Mouse (Mus musculus) limb, embryonic 10.5 days (tissue): ENCODE results near the gene Iqgap1. TPM values are rescaled to one million over a fixed set of nuclear protein-coding genes. Genes with fewer than 3 reads are reported as not detected.
"Not testable (repeated sequence)": the region's sequence is repeated elsewhere in the genome, so short reads cannot be mapped to it uniquely, and the experiment has no call there.

ENCODE experiments used
- DNase-seq: peaks from one replicate; pipeline ENCODE4 v3.0.0-alpha.2; 2017; ENCODE audit warnings: low spot score
- H3K27ac ChIP-seq: fragments of 300-500 bp; sonication (generic); 2 replicates; pipeline ENCODE4 v1.5.1; 2016; ENCODE audit warnings: mild to moderate bottlenecking
- H3K27me3 ChIP-seq: fragments of 300-500 bp; sonication (generic); 2 replicates; pipeline ENCODE4 v1.6.1; 2016; ENCODE audit warnings: low read depth, mild to moderate bottlenecking; ENCODE audit not compliant: poor library complexity, severe bottlenecking
- H3K36me3 ChIP-seq: fragments of 300-500 bp; sonication (generic); 2 replicates; pipeline ENCODE4 v1.6.1; 2016; ENCODE audit warnings: mild to moderate bottlenecking, moderate library complexity
- H3K4me1 ChIP-seq: fragments of 300-500 bp; sonication (generic); 2 replicates; pipeline ENCODE4 v1.6.1; 2016
- H3K4me3 ChIP-seq: fragments of 300-500 bp; sonication (generic); 2 replicates; pipeline ENCODE4 v1.5.1; 2016; ENCODE audit warnings: mild to moderate bottlenecking, moderate library complexity
- H3K9me3 ChIP-seq: fragments of 300-500 bp; sonication (generic); replicated peaks from 2 replicates; pipeline ENCODE4 v1.6.1; 2016; ENCODE audit warnings: mild to moderate bottlenecking
- WGBS: fragments of 180-500 bp; shearing (Covaris S2); methylation state at CpG from one replicate; pipeline ENCODE4 v1.1.7; 2016; 5-methylcytosine and 5-hydroxymethylcytosine counted together
- polyA plus RNA-seq: library from polyadenylated mRNA; unstranded; fragments of >200 nt; fragmentation: Nextera tagmentation; extraction: Ambion mirVana; gene quantifications from 2 replicates; pipeline ENCODE4 v1.2.1, GENCODE M21; 2016

Gene Iqgap1
- polyA plus RNA-seq, 1 experiment from 2014 or later, result 25.4 TPM

DNA sequence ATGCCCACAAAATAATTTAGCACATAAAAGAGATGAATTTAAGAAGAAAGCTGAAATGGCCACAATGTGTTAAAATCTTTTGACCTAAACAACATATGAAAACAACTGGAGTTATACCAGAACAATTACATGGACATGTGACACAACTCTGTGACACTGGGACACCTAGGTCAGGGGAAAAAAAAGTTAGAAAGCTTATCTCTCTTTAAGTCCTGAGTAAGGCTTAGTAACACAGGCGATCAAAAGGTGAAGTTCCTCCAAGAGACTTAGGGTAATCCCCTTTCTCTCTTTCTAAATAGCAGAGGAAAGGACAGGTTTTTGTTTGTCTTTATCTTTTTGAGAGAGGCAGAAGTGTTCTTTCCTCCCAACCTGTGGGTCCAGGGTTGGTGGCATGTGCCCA is 14.5 kb upstream of the Iqgap1 start:
- WGBS, result 55% methylated on average over 1 of the region's 1 CpGs
- Histone ChIP-seq H3K4me3 (no peak overlapping the region), H3K36me3 (no peaks in the 10 kb centered on the region), H3K9me3 (no peaks in the 10 kb centered on the region), H3K27ac (no peak overlapping the region), H3K4me1 (peaks cover 4% of the 10 kb centered on the region; the same call in 1 of the 2 replicates), H3K27me3 (peaks cover 3% of the 10 kb centered on the region; the same call in 1 of the 2 replicates)
- no peak for DNase-seq

GRCm38 (mm10) chr7:80839755-80840154 is 14.0 kb upstream of the Iqgap1 start:
- H3K27ac ChIP-seq, result no peak overlapping the region
- no peaks in the 10 kb centered on the region for H3K36me3 ChIP-seq
- no peaks in the 10 kb centered on the region for H3K9me3 ChIP-seq
- H3K27me3 ChIP-seq, result peaks cover 3% of the 10 kb centered on the region; the same call in 1 of the 2 replicates
- DNase-seq, result no peak
- H3K4me1 ChIP-seq, result peaks cover 4% of the 10 kb centered on the region; the same call in 1 of the 2 replicates
- H3K4me3 ChIP-seq, result no peak overlapping the region

DNA sequence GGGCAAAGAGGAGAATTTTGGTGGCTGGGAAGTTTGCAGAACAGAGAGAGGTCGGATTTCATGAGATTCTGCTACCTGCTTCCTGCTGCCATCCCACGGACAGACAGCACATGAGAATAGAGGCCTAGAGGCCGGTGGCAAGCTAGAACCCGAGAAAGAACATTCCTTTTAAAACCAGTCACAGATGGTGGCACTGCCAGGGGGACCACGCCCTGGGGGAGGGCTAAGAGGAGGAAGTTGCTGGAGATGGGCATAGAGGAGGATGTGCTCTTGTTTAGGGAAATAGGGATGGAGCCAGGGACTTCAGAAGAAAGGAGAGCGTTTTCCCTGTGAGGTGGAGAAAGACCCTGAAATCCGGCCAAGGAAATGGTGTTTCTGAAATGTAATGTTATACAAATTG is 12.5 kb upstream of the Iqgap1 start:
- no peak for DNase-seq
- H3K4me3 ChIP-seq, result no peak overlapping the region
- H3K27me3 ChIP-seq, result peaks cover 3% of the 10 kb centered on the region; the same call in 1 of the 2 replicates
- H3K4me1 ChIP-seq, result peaks cover 4% of the 10 kb centered on the region; the same call in 1 of the 2 replicates
- H3K27ac ChIP-seq, result no peak overlapping the region
- H3K36me3 ChIP-seq, result no peaks in the 10 kb centered on the region
- H3K9me3 ChIP-seq, result no peaks in the 10 kb centered on the region
- WGBS, result 36% methylated on average over 7 of the region's 7 CpGs

DNA sequence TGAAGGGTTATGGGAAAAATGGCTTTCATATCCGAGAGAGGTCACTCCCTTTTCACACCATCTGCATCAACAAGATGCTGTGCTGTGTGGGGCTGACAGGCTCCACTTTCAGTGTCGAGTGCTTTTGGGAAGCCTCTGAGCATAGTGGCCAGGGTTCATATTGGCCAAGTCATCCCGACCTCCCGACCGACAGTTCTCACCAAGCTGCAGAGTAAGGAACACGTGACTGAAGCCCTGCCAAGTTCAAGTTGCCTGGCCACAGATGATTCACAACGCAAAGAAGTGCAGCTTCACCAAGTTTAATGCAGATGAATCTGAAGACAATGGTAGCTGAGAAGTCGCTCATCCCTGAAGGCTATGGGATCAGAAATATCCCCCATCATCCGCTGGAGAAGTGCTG is 12.0 kb upstream of the Iqgap1 start:
- no peaks in the 10 kb centered on the region for H3K9me3 ChIP-seq
- peaks cover 3% of the 10 kb centered on the region; the same call in 1 of the 2 replicates for H3K27me3 ChIP-seq
- H3K27ac ChIP-seq, result no peak overlapping the region
- no peaks in the 10 kb centered on the region for H3K36me3 ChIP-seq
- H3K4me3 ChIP-seq, result no peak overlapping the region
- WGBS, result 44% methylated on average over 9 of the region's 9 CpGs
- H3K4me1 ChIP-seq, result peaks cover 4% of the 10 kb centered on the region; the same call in 1 of the 2 replicates
- DNase-seq, result no peak

DNA sequence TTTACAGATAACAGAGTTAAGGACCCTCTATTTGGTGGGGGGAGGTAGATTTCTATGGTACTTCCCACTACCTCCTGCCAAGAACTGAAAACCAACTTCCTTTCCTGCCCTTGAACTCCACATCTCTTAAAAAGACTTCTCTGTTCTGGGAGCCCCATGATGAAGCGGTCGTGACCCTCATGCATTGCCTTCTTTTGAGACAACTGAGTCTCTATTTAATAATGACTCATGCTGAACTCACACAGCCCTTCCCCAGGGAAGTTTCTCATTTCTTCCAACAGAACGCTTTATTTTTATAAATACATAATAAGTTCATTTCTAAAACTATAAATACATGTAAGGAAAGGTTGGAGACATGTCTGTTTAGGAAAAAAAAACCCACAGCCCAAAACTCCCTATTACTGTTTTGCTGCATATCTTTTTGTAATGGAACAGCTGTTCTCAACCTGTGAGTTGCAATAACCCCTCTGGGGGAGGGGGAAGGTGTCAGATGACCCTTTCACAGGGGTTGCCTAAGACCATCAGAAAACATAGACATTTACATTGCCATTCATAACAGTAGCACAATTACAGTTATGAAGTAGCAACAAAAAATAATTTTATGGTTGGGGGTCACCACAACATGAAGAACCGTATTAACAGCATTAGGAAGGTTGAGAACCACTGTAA is 10.3 kb upstream of the Iqgap1 start:
- Histone ChIP-seq H3K27me3 (peaks cover 3% of the 10 kb centered on the region; the same call in 1 of the 2 replicates), H3K4me1 (peaks cover 4% of the 10 kb centered on the region; the same call in 1 of the 2 replicates), H3K9me3 (no peaks in the 10 kb centered on the region), H3K27ac (no peak overlapping the region), H3K4me3 (no peak overlapping the region), H3K36me3 (no peaks in the 10 kb centered on the region)
- WGBS, result 85% methylated on average over 4 of the region's 4 CpGs
- no peak for DNase-seq

DNA sequence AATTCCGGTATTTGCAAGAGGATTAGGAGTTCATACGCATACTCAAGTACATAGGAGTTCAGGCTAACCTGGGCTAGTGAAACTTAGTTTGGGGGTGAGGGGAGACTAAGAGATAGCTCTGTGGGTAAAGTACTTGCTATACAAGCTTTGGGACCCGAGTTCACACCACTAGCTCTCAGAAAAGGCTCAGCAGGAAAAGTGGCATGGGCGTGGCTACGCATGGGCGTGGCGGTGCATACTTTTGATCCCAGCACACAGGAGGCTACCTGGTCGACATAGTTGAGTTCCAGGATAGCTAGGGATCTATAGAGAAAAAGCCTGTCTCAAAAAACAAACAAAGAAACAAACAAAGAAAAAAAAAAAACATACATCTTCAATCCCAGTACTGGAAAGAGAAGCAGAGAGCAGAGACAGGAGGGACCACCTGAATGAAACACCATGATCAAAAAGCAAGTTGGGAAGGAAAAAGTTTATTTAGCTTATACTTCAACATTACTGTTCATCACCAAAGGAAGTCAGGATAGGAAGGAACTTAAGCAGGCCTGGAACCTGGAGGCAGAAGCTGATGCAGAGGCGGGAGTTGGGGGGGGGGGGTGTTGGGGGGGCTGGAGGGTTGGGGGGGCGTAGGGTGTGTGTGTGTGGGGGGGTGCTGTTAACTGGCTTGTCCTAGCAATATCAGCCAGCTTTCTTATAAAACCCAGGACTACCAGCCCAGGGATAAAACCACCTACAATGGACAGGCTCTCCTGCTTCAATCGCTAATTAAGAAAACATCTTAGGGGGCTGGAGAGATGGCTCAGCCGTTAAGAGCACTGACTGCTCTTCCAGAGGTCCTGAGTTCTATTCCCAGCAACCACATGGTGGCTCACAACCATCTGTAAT is 8.1 kb upstream of the Iqgap1 start:
- no peaks in the 10 kb centered on the region for H3K36me3 ChIP-seq
- H3K4me1 ChIP-seq, result peaks cover under 1% of the 10 kb centered on the region; the same call in 1 of the 2 replicates
- no peak overlapping the region for H3K4me3 ChIP-seq
- WGBS, result 32% methylated on average over 12 of the region's 12 CpGs
- DNase-seq, result no peak
- peaks cover 3% of the 10 kb centered on the region; the same call in 1 of the 2 replicates for H3K27me3 ChIP-seq
- no peak overlapping the region for H3K27ac ChIP-seq
- no peaks in the 10 kb centered on the region for H3K9me3 ChIP-seq

- not testable (repeated sequence) for H3K36me3 ChIP-seq, H3K27me3 ChIP-seq, H3K4me1 ChIP-seq, H3K4me3 ChIP-seq, H3K9me3 ChIP-seq, H3K27ac ChIP-seq
- WGBS, result 17% methylated on average over 14 of the region's 14 CpGs
- peak; percentile 69 for DNase-seq
Measured at GRCm38 (mm10) chr7:80832996-80833650, 7.3 kb upstream of the Iqgap1 start.

- WGBS, result 49% methylated on average over 4 of the region's 4 CpGs
Measured at GRCm38 (mm10) chr7:80832191-80832590, 6.4 kb upstream of the Iqgap1 start.

DNA sequence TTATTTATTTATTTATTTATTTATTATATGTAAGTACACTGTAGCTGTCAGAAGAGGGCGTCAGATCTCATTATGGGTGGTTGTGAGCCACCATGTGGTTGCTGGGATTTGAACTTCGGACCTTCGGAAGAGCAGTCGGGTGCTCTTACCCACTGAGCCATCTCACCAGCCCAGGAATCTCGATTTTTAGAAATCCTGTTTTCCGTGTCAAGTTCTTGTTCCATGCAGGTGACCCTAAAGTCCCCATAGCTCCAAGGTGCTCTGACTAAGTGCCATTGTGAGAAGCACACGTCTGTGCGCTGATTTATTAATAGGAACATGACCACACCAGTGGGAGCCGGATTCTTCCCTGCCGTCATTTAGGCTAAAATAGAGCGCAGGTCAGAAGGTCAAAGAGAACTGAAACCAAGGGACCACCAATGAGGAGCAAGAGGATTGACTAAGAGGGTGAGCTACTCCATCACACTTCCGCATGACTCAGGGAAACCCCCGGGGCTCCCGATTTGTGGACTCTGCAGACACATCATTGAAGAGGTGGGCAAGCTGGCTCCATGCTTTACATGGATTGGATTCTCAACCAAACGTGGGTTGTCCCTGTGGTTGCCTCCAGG is 4.5 kb upstream of the Iqgap1 start:
- no peaks in the 10 kb centered on the region for H3K36me3 ChIP-seq
- 80% methylated on average over 15 of the region's 15 CpGs for WGBS
- H3K4me3 ChIP-seq, result no peak overlapping the region

More at GRCm38 (mm10) chr7:80832191-80832590, 6.4 kb upstream of the Iqgap1 start:
- Histone ChIP-seq H3K27ac (no peak overlapping the region), H3K27me3 (no peaks in the 10 kb centered on the region), H3K4me3 (no peak overlapping the region), H3K9me3 (no peaks in the 10 kb centered on the region), H3K36me3 (no peaks in the 10 kb centered on the region), H3K4me1 (no peaks in the 10 kb centered on the region; the same call in 1 of the 2 replicates)
- DNase-seq, result no peak

GRCm38 (mm10) chr7:80828146-80828860 is 2.5 kb upstream of the Iqgap1 start:
- no peak overlapping the region for H3K4me3 ChIP-seq
- no peaks in the 10 kb centered on the region for H3K27me3 ChIP-seq
- no peaks in the 10 kb centered on the region; the same call in 1 of the 2 replicates for H3K4me1 ChIP-seq
- no peak for DNase-seq
- WGBS, result 83% methylated on average over 18 of the region's 18 CpGs
- H3K9me3 ChIP-seq, result no peaks in the 10 kb centered on the region
- no peaks in the 10 kb centered on the region for H3K36me3 ChIP-seq
- H3K27ac ChIP-seq, result no peak overlapping the region

More for the DNA sequence above, 4.5 kb upstream of the Iqgap1 start:
- Histone ChIP-seq H3K27ac (no peak overlapping the region), H3K9me3 (no peaks in the 10 kb centered on the region), H3K27me3 (no peaks in the 10 kb centered on the region), H3K4me1 (no peaks in the 10 kb centered on the region; the same call in 1 of the 2 replicates)
- no peak for DNase-seq

- WGBS, result 76% methylated on average over 11 of the region's 11 CpGs
- no peak for DNase-seq
Measured at GRCm38 (mm10) chr7:80823875-80824682, 1.7 kb downstream of the Iqgap1 start.

More at GRCm38 (mm10) chr7:80823875-80824682, 1.7 kb downstream of the Iqgap1 start:
- Histone ChIP-seq H3K27ac (no peak overlapping the region), H3K9me3 (no peaks in the 10 kb centered on the region), H3K4me3 (no peak overlapping the region), H3K4me1 (no peaks in the 10 kb centered on the region; the same call in 1 of the 2 replicates), H3K27me3 (no peaks in the 10 kb centered on the region), H3K36me3 (no peaks in the 10 kb centered on the region)
